Mouse (Mus musculus) ES-E14 (cell line): ENCODE measurements around the gene Fancd2. TPM values are rescaled to one million over a fixed set of nuclear protein-coding genes. Genes with fewer than 3 reads are reported as not detected.
A peak's percentile ranks its signal among the peaks of the same experiment; 100 is the strongest.

Source experiments
- DNase-seq: peaks from one replicate; pipeline ENCODE4 v3.0.0-alpha.2; 2013; ENCODE audit warnings: low read depth, low spot score
- H3K27ac ChIP-seq: 2 replicates; pipeline ENCODE4 v1.5.1; 2012; ENCODE audit warnings: low read depth, mild to moderate bottlenecking, low read length, moderate library complexity, mixed read lengths; ENCODE audit not compliant: poor library complexity, insufficient read depth, severe bottlenecking
- H3K36me3 ChIP-seq: 2 replicates; pipeline ENCODE4 v1.6.1; 2012; ENCODE audit warnings: mild to moderate bottlenecking, low read length, moderate library complexity, mixed read lengths; ENCODE audit not compliant: control insufficient read depth, poor library complexity, insufficient read depth, severe bottlenecking
- H3K4me1 ChIP-seq, 2 experiments: fragments of 150-350 bp in 1 of 2; sonication (generic) in 1 of 2; 2 replicates each; pipeline ENCODE4 v1.6.1; 2012; ENCODE audit warnings: low read length in 2 of 2, mild to moderate bottlenecking in 1 of 2, mixed read lengths in 1 of 2; ENCODE audit not compliant: control insufficient read depth in 2 of 2, insufficient read depth in 2 of 2, poor library complexity in 1 of 2
- H3K4me3 ChIP-seq, 2 experiments: fragments of 150-350 bp in 1 of 2; sonication (generic) in 1 of 2; 2 replicates each; pipeline ENCODE4 v1.5.1; 2012; ENCODE audit warnings: low read length in 2 of 2, low read depth in 1 of 2, mild to moderate bottlenecking in 1 of 2, mixed read lengths in 1 of 2; ENCODE audit not compliant: insufficient read depth in 1 of 2, poor library complexity in 1 of 2, severe bottlenecking in 1 of 2
- H3K9ac ChIP-seq: 2 replicates; pipeline ENCODE4 v1.6.1; 2012; ENCODE audit warnings: low read depth, mild to moderate bottlenecking, low read length, mixed read lengths; ENCODE audit not compliant: poor library complexity, insufficient read depth, severe bottlenecking
- H3K9me3 ChIP-seq: fragments of 150-350 bp; sonication (generic); 2 replicates; pipeline ENCODE4 v1.6.1; 2012; ENCODE audit warnings: low read depth, mild to moderate bottlenecking, low read length; ENCODE audit not compliant: control insufficient read depth, insufficient read depth
- CHD2 ChIP-seq: IDR thresholded peaks from 2 replicates; pipeline ENCODE4 v1.6.1; 2014; ENCODE audit warnings: mild to moderate bottlenecking, low read depth, low read length, inconsistent platforms
- HCFC1 ChIP-seq: IDR thresholded peaks from 2 replicates; pipeline ENCODE4 v1.6.1; 2012; ENCODE audit warnings: low read length, inconsistent platforms, borderline replicate concordance; ENCODE audit not compliant: insufficient read depth
- MAFK ChIP-seq: IDR thresholded peaks from 2 replicates; pipeline ENCODE4 v1.6.1; 2014; ENCODE audit warnings: mild to moderate bottlenecking, low read depth, low read length, inconsistent platforms; ENCODE audit not compliant: insufficient read depth
- ZC3H11A ChIP-seq: IDR thresholded peaks from 2 replicates; pipeline ENCODE4 v1.6.1; 2012; ENCODE audit warnings: low read depth, mild to moderate bottlenecking, inconsistent platforms, low read length, borderline replicate concordance
- ZNF384 ChIP-seq: IDR thresholded peaks from 2 replicates; pipeline ENCODE4 v1.6.1; 2012; ENCODE audit warnings: low read depth, low read length, inconsistent platforms
- in situ Hi-C, 2 experiments: fragments of 600-800 bp; cut with MboI; formaldehyde crosslinking; loops; one replicate each; pipeline ENCODE4 v1.15.1; 2025; ENCODE audit warnings: low sequenced_read_pairs in 2 of 2, inconsistent platforms in 1 of 2; ENCODE audit not compliant: unreplicated experiment in 2 of 2
- total RNA-seq: library from RNA; depleted of rRNA; stranded (reverse); fragments of 300-350 nt; gene quantifications from 2 replicates; pipeline ENCODE4 v1.2.3, GENCODE M21; 2012

Fancd2 gene
- total RNA-seq, 1 experiment, result 34.7 TPM

DNA sequence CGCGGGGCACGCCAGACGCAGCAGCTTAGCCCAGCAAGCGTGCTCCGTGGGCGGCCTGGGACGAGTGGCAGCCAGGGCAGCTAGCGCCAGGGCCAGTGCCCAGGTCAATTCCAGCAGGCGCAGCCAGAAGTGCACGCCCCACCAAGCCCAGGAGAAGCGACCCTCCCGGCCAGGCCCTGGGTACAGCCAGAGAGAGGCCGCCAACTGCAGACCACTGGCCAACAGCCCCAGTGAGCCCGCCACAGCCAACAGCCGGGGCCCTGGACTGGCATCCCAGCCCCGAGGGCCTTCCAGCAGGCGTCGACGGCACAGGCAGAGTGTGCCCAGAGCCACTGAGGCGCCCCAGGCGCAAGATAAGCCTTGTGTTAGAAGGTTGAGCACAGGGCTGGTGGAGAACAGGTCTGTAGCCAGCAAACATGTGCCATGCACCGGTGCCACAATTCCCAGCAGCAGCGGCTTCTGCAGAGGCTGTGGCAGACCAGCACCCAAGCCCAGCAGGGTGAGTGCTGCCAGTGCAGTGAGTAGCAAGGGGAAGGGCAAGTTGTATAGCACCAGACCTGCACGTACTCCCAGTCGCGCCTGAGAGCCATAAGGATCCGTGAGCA lies 36.3 kb upstream of the Fancd2 start:
- in situ Hi-C loops, result no loop called here
- H3K27ac ChIP-seq, result no peak overlapping the region
- DNase-seq, result no peak
- H3K36me3 ChIP-seq, result no peaks in the 10 kb centered on the region
- no peaks in the 10 kb centered on the region for H3K9me3 ChIP-seq
- peak overlapping the region; percentile 49 to 68 for H3K4me3 ChIP-seq
- TF ChIP-seq ZC3H11A (no peak), HCFC1 (no peak), ZNF384 (no peak), MAFK (no peak), CHD2 (no peak)
- peaks cover 0 to 10% of the 10 kb centered on the region in 2 experiments; a peak in 1 of 4 replicates for H3K4me1 ChIP-seq
- H3K9ac ChIP-seq, result peak overlapping the region; percentile 59

- Histone ChIP-seq H3K27ac (no peak overlapping the region), H3K9me3 (no peaks in the 10 kb centered on the region), H3K4me3 (no peak overlapping the region), H3K9ac (no peak overlapping the region), H3K36me3 (no peaks in the 10 kb centered on the region), H3K4me1 (peaks cover 2 to 4% of the 10 kb centered on the region in 2 experiments)
- TF ChIP-seq MAFK, result no peak
- TF ChIP-seq CHD2, result no peak
- TF ChIP-seq ZNF384, result no peak
- no peak for TF ChIP-seq ZC3H11A
- TF ChIP-seq HCFC1, result no peak
- in situ Hi-C loops, result no loop called here
- no peak for DNase-seq
Observed at GRCm38 (mm10) chr6:113499346-113499745, 32.1 kb upstream of the Fancd2 start.

DNA sequence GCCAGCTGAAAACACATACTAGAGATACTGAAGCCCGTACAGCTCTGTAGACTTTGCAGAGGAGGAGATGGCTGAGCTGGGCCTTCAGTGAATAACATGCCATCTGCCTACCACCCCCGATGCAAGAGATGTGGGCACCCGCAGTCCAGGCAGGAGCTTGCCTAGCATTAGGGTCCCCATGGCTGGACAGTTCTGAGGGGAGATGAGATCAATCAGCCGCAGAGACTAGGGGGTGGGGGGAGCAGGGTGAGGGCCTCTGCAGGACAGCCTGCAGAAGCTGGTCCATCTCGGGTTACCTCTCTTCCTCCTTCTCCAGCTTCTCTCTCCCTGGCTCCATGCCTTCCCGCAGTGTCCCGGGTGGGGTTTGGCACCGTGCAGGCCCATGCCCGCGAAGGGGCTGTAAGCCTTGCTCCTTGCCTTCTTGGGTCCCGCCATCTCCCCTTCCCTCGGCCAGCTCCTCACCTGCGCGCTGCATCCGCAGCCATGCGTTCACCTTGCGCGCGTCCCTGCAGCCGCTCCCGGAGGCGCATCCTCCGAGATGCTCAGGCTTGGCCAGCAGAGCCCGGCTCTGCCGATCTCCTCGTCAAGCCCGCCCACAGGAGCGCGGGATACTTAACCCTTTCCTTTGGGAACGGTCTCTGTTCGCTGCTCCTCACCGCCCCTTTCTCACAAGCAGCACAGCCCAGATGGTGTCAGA lies 29.9 kb upstream of the Fancd2 start, which contains the start of gene Prrt3:
TSS of gene Prrt3 (minus strand) at position 544 of the 697 bp plus-strand sequence.
- Histone ChIP-seq H3K9me3 (no peaks in the 10 kb centered on the region), H3K4me3 (peak within 1 kb of the TSS; percentile 69), H3K36me3 (no peaks in the 10 kb centered on the region), H3K9ac (peak within 1 kb of the TSS; percentile 67), H3K27ac (no peak within 1 kb of the TSS; the same call in 1 of the 2 replicates), H3K4me1 (peaks cover 2 to 4% of the 10 kb centered on the region in 2 experiments)
- TF ChIP-seq ZC3H11A, result no peak
- in situ Hi-C loops, result no loop called here
- DNase-seq, result no peak

GRCm38 (mm10) chr6:113502801-113503200 lies 28.7 kb upstream of the Fancd2 start:
- Histone ChIP-seq H3K4me3 (no peak overlapping the region), H3K9me3 (no peaks in the 10 kb centered on the region), H3K9ac (no peak overlapping the region), H3K36me3 (no peaks in the 10 kb centered on the region), H3K4me1 (peaks cover 2 to 4% of the 10 kb centered on the region in 2 experiments), H3K27ac (no peak overlapping the region; the same call in 1 of the 2 replicates)
- TF ChIP-seq ZNF384 (no peak), HCFC1 (no peak), CHD2 (no peak), ZC3H11A (no peak), MAFK (no peak)
- in situ Hi-C loops, result no loop called here
- DNase-seq, result no peak

DNA sequence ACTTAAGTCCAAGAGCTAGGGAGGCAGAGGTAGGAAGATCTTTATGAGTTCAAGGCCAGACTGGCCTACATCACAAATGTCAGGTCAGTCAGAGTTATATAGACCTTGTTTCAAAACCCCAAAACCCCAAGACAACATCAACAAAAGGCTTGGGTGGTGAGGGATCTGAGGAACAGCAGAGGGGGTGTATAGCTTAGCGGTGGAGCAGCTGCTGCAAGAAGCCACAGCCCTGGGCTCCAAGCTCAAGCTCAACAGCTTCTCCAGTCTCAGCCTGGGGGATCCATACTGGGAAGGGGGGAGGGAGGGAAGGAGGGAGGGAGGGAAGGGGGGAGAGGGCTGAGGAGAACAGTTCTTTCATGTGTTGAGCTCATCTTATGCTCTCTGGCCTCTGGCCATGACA lies 25.8 kb upstream of the Fancd2 start:
- no peak for DNase-seq
- Histone ChIP-seq H3K9ac (no peak overlapping the region), H3K4me3 (no peak overlapping the region), H3K9me3 (no peaks in the 10 kb centered on the region), H3K4me1 (peaks cover 2 to 4% of the 10 kb centered on the region in 2 experiments), H3K27ac (no peak overlapping the region), H3K36me3 (no peaks in the 10 kb centered on the region)
- in situ Hi-C loops, result no loop called here
- TF ChIP-seq ZC3H11A (no peak), CHD2 (no peak), ZNF384 (no peak), HCFC1 (no peak), MAFK (no peak)
